Mouse (Mus musculus) liver, postnatal 0 days (tissue): ENCODE measurements around the gene Vps11. TPM values are rescaled to one million over a fixed set of nuclear protein-coding genes. Genes with fewer than 3 reads are reported as not detected.
A peak's percentile ranks its signal among the peaks of the same experiment; 100 is the strongest.
"Not testable (repeated sequence)": the region's sequence is repeated elsewhere in the genome, so short reads cannot be mapped to it uniquely, and the experiment has no call there.

Experiments used
- ATAC-seq: fragments of 200-750 bp; cut with Nextera tagmentation; 2 replicates; pipeline ENCODE4 v1.8.0; 2017; ENCODE audit warnings: mild to moderate bottlenecking, moderate library complexity
- DNase-seq: peaks from one replicate; pipeline ENCODE4 v3.0.0-alpha.2; 2016
- H3K27ac ChIP-seq: fragments of 300-500 bp; sonication (generic); 2 replicates; pipeline ENCODE4 v1.5.1; 2014; ENCODE audit warnings: antibody characterized with exemption, moderate library complexity, mild to moderate bottlenecking, low read depth
- H3K27me3 ChIP-seq: fragments of 300-500 bp; sonication (generic); 2 replicates; pipeline ENCODE4 v1.6.1; 2014; ENCODE audit warnings: low read length, control low read depth, mixed read lengths; ENCODE audit not compliant: insufficient read depth
- H3K36me3 ChIP-seq: fragments of 300-500 bp; sonication (generic); replicated peaks from 2 replicates; pipeline ENCODE4 v1.6.1; 2014; ENCODE audit warnings: mild to moderate bottlenecking, control low read depth, low read length, moderate library complexity, mixed read lengths; ENCODE audit not compliant: insufficient read depth
- H3K4me1 ChIP-seq: fragments of 300-500 bp; sonication (generic); 2 replicates; pipeline ENCODE4 v1.6.1; 2014; ENCODE audit warnings: antibody characterized with exemption, mild to moderate bottlenecking, control low read depth; ENCODE audit not compliant: insufficient read depth
- H3K4me2 ChIP-seq: fragments of 300-500 bp; sonication (generic); 2 replicates; pipeline ENCODE4 v1.6.1; 2014; ENCODE audit warnings: low read depth, mild to moderate bottlenecking, low read length, moderate library complexity, mixed read lengths
- H3K4me3 ChIP-seq: fragments of 300-500 bp; sonication (generic); 2 replicates; pipeline ENCODE4 v1.5.1; 2014; ENCODE audit warnings: low read depth, low read length
- H3K9ac ChIP-seq: fragments of 300-500 bp; sonication (generic); replicated peaks from 2 replicates; pipeline ENCODE4 v1.6.1; 2014; ENCODE audit warnings: mild to moderate bottlenecking, moderate library complexity
- H3K9me3 ChIP-seq: fragments of 300-500 bp; sonication (generic); 2 replicates; pipeline ENCODE4 v1.6.1; 2016; ENCODE audit warnings: mild to moderate bottlenecking, control low read depth, low read length, mixed read lengths
- CTCF ChIP-seq: sonication (generic); IDR thresholded peaks from 2 replicates; pipeline ENCODE4 v1.5.1; 2016; ENCODE audit warnings: antibody characterized with exemption, low read depth
- EP300 ChIP-seq: IDR thresholded peaks from 2 replicates; pipeline ENCODE4 v1.6.1; 2016; ENCODE audit warnings: antibody characterized with exemption, low read depth, mild to moderate bottlenecking
- WGBS: fragments of 180-500 bp; shearing (Covaris S2); extraction: QIAGEN DNeasy Blood & Tissue Kit; methylation state at CpG from one replicate; pipeline ENCODE4 v1.1.7; 2014; ENCODE audit not compliant: insufficient replicate concordance; 5-methylcytosine and 5-hydroxymethylcytosine counted together
- polyA plus RNA-seq: library from polyadenylated mRNA; unstranded; fragments of >200 nt; fragmentation: Nextera tagmentation; extraction: Ambion mirVana; gene quantifications from 2 replicates; pipeline ENCODE4 v1.2.1, GENCODE M21; 2015

Vps11 gene
- polyA plus RNA-seq, 1 experiment from 2014 or later: 13.3 TPM

- Histone ChIP-seq H3K4me3 (peak overlapping the region; percentile 75), H3K4me1 (peaks cover 27% of the 10 kb centered on the region), H3K9ac (peak overlapping the region; percentile 64), H3K27me3 (no peaks in the 10 kb centered on the region), H3K36me3 (peaks cover 22% of the 10 kb centered on the region), H3K9me3 (no peaks in the 10 kb centered on the region), H3K27ac (peak overlapping the region; percentile 82), H3K4me2 (peak overlapping the region; percentile 75)
- 50% methylated on average over 5 of the region's 5 CpGs for WGBS
- ATAC-seq (no peak), DNase-seq (no peak)
- TF ChIP-seq CTCF: no peak
Observed at GRCm38 (mm10) chr9:44378153-44378730, 16.8 kb upstream of the Vps11 start.

GRCm38 (mm10) chr9:44377335-44377734, 15.9 kb upstream of the Vps11 start:
- H3K4me3 ChIP-seq, H3K4me2 ChIP-seq, DNase-seq, H3K27me3 ChIP-seq, H3K9ac ChIP-seq, H3K27ac ChIP-seq, H3K9me3 ChIP-seq, ATAC-seq: not testable (repeated sequence)
- 75% methylated on average over 2 of the region's 2 CpGs for WGBS
- peaks cover 27% of the 10 kb centered on the region for H3K4me1 ChIP-seq
- peaks cover 14% of the 10 kb centered on the region for H3K36me3 ChIP-seq

GRCm38 (mm10) chr9:44376141-44376540, 14.7 kb upstream of the Vps11 start:
- WGBS: 89% methylated on average over 6 of the region's 6 CpGs
- H3K9me3 ChIP-seq: no peaks in the 10 kb centered on the region
- no peaks in the 10 kb centered on the region for H3K27me3 ChIP-seq
- DNase-seq: no peak
- no peak overlapping the region for H3K27ac ChIP-seq
- ATAC-seq: no peak
- TF ChIP-seq EP300 (no peak), CTCF (no peak)
- peaks cover 27% of the 10 kb centered on the region for H3K4me1 ChIP-seq
- peaks cover 8% of the 10 kb centered on the region for H3K36me3 ChIP-seq
- H3K4me2 ChIP-seq: no peak overlapping the region
- H3K9ac ChIP-seq: no peak overlapping the region
- no peak overlapping the region for H3K4me3 ChIP-seq

- no peak overlapping the region for H3K4me2 ChIP-seq
- H3K27ac ChIP-seq: 0 out of 2 replicates have a peak overlapping the region, but pooled peaks have one; percentile 1
- DNase-seq: no peak
- no peak overlapping the region for H3K9ac ChIP-seq
- TF ChIP-seq EP300: no peak
- no peak for TF ChIP-seq CTCF
- no peaks in the 10 kb centered on the region for H3K36me3 ChIP-seq
- no peaks in the 10 kb centered on the region for H3K27me3 ChIP-seq
- H3K9me3 ChIP-seq: no peaks in the 10 kb centered on the region
- H3K4me1 ChIP-seq: peaks cover 10% of the 10 kb centered on the region
- ATAC-seq: peak; percentile 21; the same call in 1 of the 2 replicates
- no peak overlapping the region for H3K4me3 ChIP-seq
Observed at GRCm38 (mm10) chr9:44373386-44373785, 11.9 kb upstream of the Vps11 start.

GRCm38 (mm10) chr9:44364480-44364879, 3.0 kb upstream of the Vps11 start:
- Histone ChIP-seq H3K36me3 (no peaks in the 10 kb centered on the region; the same call in 1 of the 2 replicates), H3K4me3 (no peak overlapping the region), H3K4me1 (peaks cover 6% of the 10 kb centered on the region), H3K9ac (no peak overlapping the region), H3K9me3 (no peaks in the 10 kb centered on the region), H3K27me3 (no peaks in the 10 kb centered on the region), H3K4me2 (no peak overlapping the region), H3K27ac (no peak overlapping the region)
- ATAC-seq: no peak
- peak; percentile 66 for TF ChIP-seq CTCF
- TF ChIP-seq EP300: no peak
- DNase-seq: peak; percentile 40
- WGBS: 67% methylated on average over 3 of the region's 3 CpGs

GRCm38 (mm10) chr9:44361931-44362330, 461 bp upstream of the Vps11 start:
- not testable (repeated sequence) for DNase-seq, H3K4me1 ChIP-seq, H3K27me3 ChIP-seq, H3K9me3 ChIP-seq
- 38% methylated on average over 4 of the region's 4 CpGs for WGBS
- ATAC-seq: peak; percentile 45
- peak overlapping the region; percentile 89 for H3K9ac ChIP-seq
- peak overlapping the region; percentile 76 for H3K4me2 ChIP-seq
- peak overlapping the region; percentile 92 for H3K4me3 ChIP-seq
- H3K36me3 ChIP-seq: peaks cover 15% of the 10 kb centered on the region
- peak overlapping the region; percentile 91 for H3K27ac ChIP-seq

GRCm38 (mm10) chr9:44357207-44357606, 4.3 kb downstream of the Vps11 start:
- TF ChIP-seq EP300 (no peak), CTCF (peak; percentile 76)
- DNase-seq (no peak), ATAC-seq (no peak)
- Histone ChIP-seq H3K36me3 (peaks cover 61% of the 10 kb centered on the region), H3K9ac (no peak overlapping the region), H3K9me3 (no peaks in the 10 kb centered on the region), H3K4me1 (peaks cover 6% of the 10 kb centered on the region), H3K27ac (no peak overlapping the region), H3K4me2 (no peak overlapping the region), H3K4me3 (no peak overlapping the region), H3K27me3 (no peaks in the 10 kb centered on the region)
- WGBS: 65% methylated on average over 4 of the region's 4 CpGs
